Mouse (Mus musculus) limb, embryonic 13.5 days (tissue): Measurements from ENCODE around the gene Urah. TPM values are rescaled to one million over a fixed set of nuclear protein-coding genes. Genes with fewer than 3 reads are reported as not detected.

ENCODE experiments used
- ATAC-seq: fragments of 200-750 bp; cut with Nextera tagmentation; 2 replicates; pipeline ENCODE4 v1.8.0; 2017; ENCODE audit warnings: low read depth, moderate number of reproducible peaks, moderate TSS enrichment; ENCODE audit not compliant: low FRiP score
- H3K27ac ChIP-seq: fragments of 300-500 bp; sonication (generic); 2 replicates; pipeline ENCODE4 v1.5.1; 2015; ENCODE audit warnings: inconsistent platforms, mild to moderate bottlenecking, moderate library complexity
- H3K27me3 ChIP-seq: fragments of 300-500 bp; sonication (generic); 2 replicates; pipeline ENCODE4 v1.6.1; 2015; ENCODE audit warnings: mild to moderate bottlenecking, inconsistent platforms
- H3K36me3 ChIP-seq: fragments of 300-500 bp; sonication (generic); 2 replicates; pipeline ENCODE4 v1.6.1; 2015; ENCODE audit warnings: inconsistent platforms, mild to moderate bottlenecking, moderate library complexity
- H3K4me1 ChIP-seq: fragments of 300-500 bp; sonication (generic); 2 replicates; pipeline ENCODE4 v1.6.1; 2015; ENCODE audit warnings: inconsistent platforms
- H3K4me2 ChIP-seq: fragments of 300-500 bp; sonication (generic); replicated peaks from 2 replicates; pipeline ENCODE4 v1.6.1; 2015; ENCODE audit warnings: inconsistent platforms, mild to moderate bottlenecking, moderate library complexity
- H3K4me3 ChIP-seq: fragments of 300-500 bp; sonication (generic); 2 replicates; pipeline ENCODE4 v1.5.1; 2015; ENCODE audit warnings: moderate library complexity, mild to moderate bottlenecking, inconsistent platforms
- H3K9ac ChIP-seq: fragments of 300-500 bp; sonication (generic); 2 replicates; pipeline ENCODE4 v1.6.1; 2015; ENCODE audit warnings: mild to moderate bottlenecking, inconsistent platforms
- H3K9me3 ChIP-seq: fragments of 300-500 bp; sonication (generic); 2 replicates; pipeline ENCODE4 v1.6.1; 2016; ENCODE audit warnings: inconsistent platforms
- WGBS: fragments of 180-500 bp; shearing (Covaris S2); methylation state at CpG from one replicate; pipeline ENCODE4 v1.1.7; 2015; 5-methylcytosine and 5-hydroxymethylcytosine counted together
- polyA plus RNA-seq: library from polyadenylated mRNA; unstranded; fragments of >200 nt; fragmentation: Nextera tagmentation; extraction: Ambion mirVana; gene quantifications from 2 replicates; pipeline ENCODE4 v1.2.1, GENCODE M21; 2015

Gene Urah
- polyA plus RNA-seq, 1 experiment from 2014 or later, result 1.0 TPM

GRCm38 (mm10) chr7:140821653-140822329 is 13.0 kb upstream of the Urah start, which contains the start of gene Zfp941:
TSS of gene Zfp941 (minus strand) at chr7:140822178.
- peak within 1 kb of the TSS; percentile 57 for H3K4me3 ChIP-seq
- peak; percentile 76 for ATAC-seq
- H3K36me3 ChIP-seq, result no peaks in the 10 kb centered on the region
- no peaks in the 10 kb centered on the region for H3K27me3 ChIP-seq
- no peak within 1 kb of the TSS for H3K27ac ChIP-seq
- peaks cover 3% of the 10 kb centered on the region; the same call in 1 of the 2 replicates for H3K4me1 ChIP-seq
- no peaks in the 10 kb centered on the region for H3K9me3 ChIP-seq
- H3K9ac ChIP-seq, result peak within 1 kb of the TSS; percentile 58
- H3K4me2 ChIP-seq, result peak within 1 kb of the TSS; percentile 80
- WGBS, result 2% methylated on average over 21 of the region's 21 CpGs

- no peak for ATAC-seq
Observed at GRCm38 (mm10) chr7:140822731-140823130, 12.1 kb upstream of the Urah start.

GRCm38 (mm10) chr7:140828171-140828881 is 6.5 kb upstream of the Urah start:
- Histone ChIP-seq H3K27ac (no peak overlapping the region), H3K9me3 (no peaks in the 10 kb centered on the region), H3K9ac (no peak overlapping the region), H3K4me1 (no peaks in the 10 kb centered on the region), H3K4me2 (no peak overlapping the region), H3K4me3 (no peak overlapping the region), H3K27me3 (no peaks in the 10 kb centered on the region; the same call in 1 of the 2 replicates), H3K36me3 (no peaks in the 10 kb centered on the region)
- WGBS, result 44% methylated on average over 8 of the region's 8 CpGs
- no peak for ATAC-seq

More at GRCm38 (mm10) chr7:140822731-140823130, 12.1 kb upstream of the Urah start:
- H3K9me3 ChIP-seq, result no peaks in the 10 kb centered on the region
- H3K9ac ChIP-seq, result no peak overlapping the region
- no peak overlapping the region for H3K4me2 ChIP-seq
- peaks cover 3% of the 10 kb centered on the region; the same call in 1 of the 2 replicates for H3K4me1 ChIP-seq
- no peaks in the 10 kb centered on the region for H3K36me3 ChIP-seq
- no peak overlapping the region for H3K4me3 ChIP-seq
- no peaks in the 10 kb centered on the region for H3K27me3 ChIP-seq
- 94% methylated on average over 4 of the region's 4 CpGs for WGBS
- no peak overlapping the region for H3K27ac ChIP-seq

GRCm38 (mm10) chr7:140831447-140831846 is 3.4 kb upstream of the Urah start:
- Histone ChIP-seq H3K4me2 (no peak overlapping the region), H3K27ac (no peak overlapping the region), H3K4me1 (no peaks in the 10 kb centered on the region), H3K36me3 (no peaks in the 10 kb centered on the region), H3K27me3 (no peaks in the 10 kb centered on the region; the same call in 1 of the 2 replicates), H3K9ac (no peak overlapping the region), H3K4me3 (no peak overlapping the region), H3K9me3 (no peaks in the 10 kb centered on the region)
- no peak for ATAC-seq
- 73% methylated on average over 6 of the region's 6 CpGs for WGBS

GRCm38 (mm10) chr7:140833341-140833740 is 1.5 kb upstream of the Urah start:
- Histone ChIP-seq H3K27ac (no peak overlapping the region), H3K36me3 (no peaks in the 10 kb centered on the region), H3K9me3 (no peaks in the 10 kb centered on the region), H3K4me2 (no peak overlapping the region), H3K4me3 (no peak overlapping the region), H3K4me1 (no peaks in the 10 kb centered on the region), H3K9ac (no peak overlapping the region), H3K27me3 (no peaks in the 10 kb centered on the region; the same call in 1 of the 2 replicates)
- 82% methylated on average over 4 of the region's 4 CpGs for WGBS
- ATAC-seq, result no peak

GRCm38 (mm10) chr7:140835758-140836087 is 905 bp downstream of the Urah start:
- H3K9ac ChIP-seq, result no peak overlapping the region
- no peaks in the 10 kb centered on the region for H3K36me3 ChIP-seq
- peaks cover 20% of the 10 kb centered on the region for H3K27me3 ChIP-seq
- no peaks in the 10 kb centered on the region for H3K9me3 ChIP-seq
- 78% methylated on average over 2 of the region's 2 CpGs for WGBS
- no peak overlapping the region for H3K4me3 ChIP-seq
- H3K27ac ChIP-seq, result no peak overlapping the region
- H3K4me2 ChIP-seq, result no peak overlapping the region
- ATAC-seq, result no peak
- H3K4me1 ChIP-seq, result no peaks in the 10 kb centered on the region

GRCm38 (mm10) chr7:140836243-140837115 is 1.7 kb downstream of the Urah start:
- ATAC-seq, result no peak
- 83% methylated on average over 9 of the region's 9 CpGs for WGBS
- Histone ChIP-seq H3K9me3 (no peaks in the 10 kb centered on the region), H3K27me3 (peaks cover 28% of the 10 kb centered on the region), H3K4me3 (no peak overlapping the region), H3K4me1 (no peaks in the 10 kb centered on the region), H3K4me2 (no peak overlapping the region), H3K36me3 (no peaks in the 10 kb centered on the region), H3K27ac (no peak overlapping the region), H3K9ac (0 out of 2 replicates have a peak overlapping the region, but pooled peaks have one; percentile 19)

GRCm38 (mm10) chr7:140839556-140839955 is 4.7 kb downstream of the Urah start:
- no peak for ATAC-seq
- H3K9ac ChIP-seq, result no peak overlapping the region
- H3K4me3 ChIP-seq, result no peak overlapping the region
- no peaks in the 10 kb centered on the region for H3K36me3 ChIP-seq
- WGBS, result 53% methylated on average over 5 of the region's 5 CpGs
- no peak overlapping the region for H3K27ac ChIP-seq
- no peaks in the 10 kb centered on the region for H3K4me1 ChIP-seq
- H3K4me2 ChIP-seq, result no peak overlapping the region
- peaks cover 55% of the 10 kb centered on the region for H3K27me3 ChIP-seq
- no peaks in the 10 kb centered on the region for H3K9me3 ChIP-seq

- Histone ChIP-seq H3K27ac (no peak overlapping the region), H3K36me3 (no peaks in the 10 kb centered on the region), H3K27me3 (peaks cover 55% of the 10 kb centered on the region), H3K9me3 (no peaks in the 10 kb centered on the region), H3K9ac (no peak overlapping the region), H3K4me1 (peaks cover 5% of the 10 kb centered on the region; the same call in 1 of the 2 replicates), H3K4me3 (no peak overlapping the region), H3K4me2 (no peak overlapping the region)
- no peak for ATAC-seq
- WGBS, result 36% methylated on average over 19 of the region's 19 CpGs
Observed at GRCm38 (mm10) chr7:140840750-140841735, 6.2 kb downstream of the Urah start.

- Histone ChIP-seq H3K4me3 (no peak overlapping the region), H3K9me3 (no peaks in the 10 kb centered on the region), H3K4me1 (peaks cover 7% of the 10 kb centered on the region; the same call in 1 of the 2 replicates), H3K4me2 (no peak overlapping the region), H3K9ac (no peak overlapping the region), H3K27me3 (peaks cover 62% of the 10 kb centered on the region), H3K36me3 (no peaks in the 10 kb centered on the region), H3K27ac (no peak overlapping the region)
- ATAC-seq, result no peak
- WGBS, result 76% methylated on average over 7 of the region's 7 CpGs
Observed at GRCm38 (mm10) chr7:140843806-140844205, 9.0 kb downstream of the Urah start.
